Mouse (Mus musculus) myocyte (in vitro differentiated cells): Measurements from ENCODE around the gene Kdm6a.

Experiments
- CEBPB ChIP-seq: IDR thresholded peaks from 2 replicates; pipeline ENCODE4 v1.6.1; 2011; ENCODE audit warnings: mild to moderate bottlenecking, moderate library complexity; ENCODE audit not compliant: poor library complexity, insufficient read depth, severe bottlenecking
- E2F4 ChIP-seq: IDR thresholded peaks from one replicate; pipeline ENCODE4 v1.6.1; 2011; ENCODE audit warnings: mild to moderate bottlenecking, control low read depth, moderate library complexity; ENCODE audit not compliant: insufficient read depth
- MAX ChIP-seq: IDR thresholded peaks from one replicate; pipeline ENCODE4 v1.6.1; 2011; ENCODE audit warnings: low read depth, mild to moderate bottlenecking, control low read depth
- MYOD1 ChIP-seq, 3 experiments: IDR thresholded peaks; one replicate each; pipeline ENCODE4 v1.6.1; 2011; ENCODE audit warnings: control low read depth in 2 of 3, low read depth in 2 of 3, mild to moderate bottlenecking in 2 of 3, moderate library complexity in 1 of 3; ENCODE audit not compliant: insufficient read length in 2 of 3, control insufficient read depth in 1 of 3
- POLR2A ChIP-seq: IDR thresholded peaks from one replicate; pipeline ENCODE4 v1.6.1; 2011; ENCODE audit warnings: low read depth, mild to moderate bottlenecking, control low read depth, moderate library complexity; ENCODE audit not compliant: insufficient read length
- POLR2AphosphoS2 ChIP-seq: IDR thresholded peaks from one replicate; pipeline ENCODE4 v1.6.1; 2011; ENCODE audit warnings: low read depth, control low read depth; ENCODE audit not compliant: insufficient read length
- REST ChIP-seq: IDR thresholded peaks from one replicate; pipeline ENCODE4 v1.6.1; 2011; ENCODE audit warnings: mild to moderate bottlenecking, control low read depth, moderate library complexity; ENCODE audit not compliant: insufficient read depth, insufficient read length
- USF1 ChIP-seq: IDR thresholded peaks from one replicate; pipeline ENCODE4 v1.6.1; 2011; ENCODE audit warnings: low read depth, mild to moderate bottlenecking, control low read depth, moderate library complexity

DNA sequence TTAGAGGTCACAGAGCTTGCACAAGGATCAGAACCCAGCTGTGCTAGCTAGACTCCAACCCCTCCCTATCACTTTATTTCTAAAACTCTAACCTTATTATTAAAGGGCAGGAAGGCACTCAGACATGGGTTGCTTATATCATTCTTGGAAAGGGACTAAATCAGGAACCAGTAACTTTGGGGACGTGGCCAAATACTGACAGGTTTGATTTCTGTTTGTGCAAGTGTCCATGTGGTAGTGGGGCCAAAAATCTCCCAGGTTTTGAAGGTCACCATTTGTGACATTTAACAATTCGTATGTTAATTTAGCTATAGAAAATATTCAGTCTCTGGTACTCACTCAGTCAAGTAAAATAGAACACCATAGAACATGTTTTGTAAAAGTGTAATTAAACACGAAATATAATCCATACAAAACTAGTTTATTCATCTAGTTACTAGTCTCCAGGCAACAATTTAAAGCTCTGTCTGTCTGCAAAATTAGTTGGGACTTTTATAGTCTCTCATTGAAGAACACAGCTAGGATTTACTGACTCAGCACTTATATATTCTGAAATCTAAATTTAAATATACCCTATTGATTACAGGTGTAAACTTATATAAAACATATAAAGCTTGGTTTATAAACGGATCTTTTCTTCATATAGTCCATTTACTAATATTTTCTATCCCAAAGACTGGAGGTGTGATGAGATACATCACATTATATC, 1.5 kb upstream of the Kdm6a start:
- TF ChIP-seq POLR2A (no peak), E2F4 (no peak), POLR2AphosphoS2 (no peak), CEBPB (no peak), MAX (no peak), USF1 (no peak), REST (no peak), MYOD1 (IDR thresholded peaks at IDR 0.05; ENCODE audit: control insufficient read depth in 1 of 3, insufficient read length in 2 of 3, low read depth in 2 of 3) (no peak)
